Mouse (Mus musculus): Measurements from ENCODE around the gene Vmn2r74.

The Vmn2r74 gene

GRCm38 (mm10) chr7:85961529-85961928 is at the start of gene Vmn2r74:
Gene Vmn2r74, minus strand, starts transcription at chr7:85961629.
- no peak for DNase-seq

- no peak for DNase-seq
These were observed 46.1 kb upstream of the Vmn2r74 start for GRCm38 (mm10) chr7:86007533-86007932.

Measured in layer of hippocampus, adult 9-11 months (tissue).